Mouse (Mus musculus) heart, adult 2 months (tissue): ENCODE measurements around the gene Vipr1.

Experiments used
- CTCF ChIP-seq: fragments of 200-600 bp; IDR thresholded peaks from 2 replicates; pipeline ENCODE4 v1.8.1; 2022; ENCODE audit warnings: antibody characterized with exemption, mild to moderate bottlenecking, moderate library complexity
- EP300 ChIP-seq: fragments of 200-500 bp; IDR thresholded peaks from 2 replicates; pipeline ENCODE4 v1.6.1; 2011; ENCODE audit warnings: low read depth, low read length, control low read depth; ENCODE audit not compliant: insufficient read depth
- POLR2A ChIP-seq: fragments of 200-500 bp; IDR thresholded peaks from 2 replicates; pipeline ENCODE4 v1.6.1; 2011; ENCODE audit warnings: mild to moderate bottlenecking, low read depth, low read length, control low read depth; ENCODE audit not compliant: insufficient read depth

GRCm38 (mm10) chr9:121614241-121614757 lies 28.2 kb upstream of the Vipr1 start:
- no peak for TF ChIP-seq CTCF
- no peak for TF ChIP-seq POLR2A
- TF ChIP-seq EP300 = no peak
